In the genomic region with DNA sequence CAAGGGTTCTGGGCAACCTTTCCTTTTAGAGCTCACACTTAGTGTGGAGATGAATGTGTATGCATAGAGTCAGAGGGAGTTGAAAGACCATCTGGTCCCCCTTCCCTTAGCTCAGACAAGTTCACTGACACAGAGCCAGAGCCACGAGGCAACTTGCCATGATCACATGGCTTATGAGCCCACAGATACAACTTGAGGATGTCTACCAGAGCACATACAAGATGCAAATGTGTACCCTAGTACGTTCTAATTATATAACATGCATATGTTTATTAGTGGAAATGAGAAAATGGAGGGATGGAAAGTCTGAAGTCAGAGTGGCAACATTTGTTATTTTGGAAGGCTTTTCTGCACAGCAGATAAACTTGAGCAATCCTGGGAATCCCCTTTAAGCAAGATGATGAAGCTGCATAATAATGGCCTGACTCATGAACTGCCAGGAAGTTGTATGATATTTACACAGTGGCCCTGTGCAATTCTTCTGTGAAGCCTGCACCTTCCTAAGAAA, we compare ENCODE assay signal across 8 mouse cellular contexts.
A peak's percentile ranks its signal among the peaks of the same experiment; 100 is the strongest.
DNase-seq lines count a peak whose midpoint lies in the region; ATAC-seq and TF ChIP-seq lines count a peak whose summit lies in the region.

No protein-coding gene starts in this region.

- no peaks in the 10 kb centered on the region for H3K9me3 ChIP-seq in hindbrain, embryonic 16.5 days (ENCODE audit: control insufficient read depth, low read length)
- no peaks in the 10 kb centered on the region for H3K9me3 ChIP-seq in hindbrain, embryonic 13.5 days

- peak; percentile 27; the same call in 1 of the 2 replicates for ATAC-seq in hindbrain, embryonic 16.5 days
- ATAC-seq in hindbrain, embryonic 13.5 days (ENCODE audit: low FRiP score): no peak
- peak; percentile 72 for ATAC-seq in CD4-positive, CD25-positive, alpha-beta regulatory T cell, adult 4 months
- ATAC-seq in megakaryocyte progenitor cell, adult 5-6 weeks (replicated peaks; ENCODE audit: poor library complexity): peak; percentile 79

- no peak for TF ChIP-seq POLR2A in embryonic fibroblast, embryonic 13.5 days (IDR thresholded peaks at IDR 0.05; ENCODE audit: low read depth, low read length)

- H3K4me1 ChIP-seq in hindbrain, embryonic 16.5 days (ENCODE audit: control insufficient read depth, insufficient read depth, low read depth, low read length): peaks cover 5% of the 10 kb centered on the region
- peaks cover 9% of the 10 kb centered on the region for H3K4me1 ChIP-seq in hindbrain, embryonic 13.5 days (replicated peaks)
- H3K4me1 ChIP-seq in embryonic fibroblast, embryonic 13.5 days (ENCODE audit: control insufficient read depth, insufficient read depth, low read length): peaks cover 18% of the 10 kb centered on the region

- no peaks in the 10 kb centered on the region for H3K27me3 ChIP-seq in hindbrain, embryonic 16.5 days (replicated peaks; ENCODE audit: control insufficient read depth, insufficient read depth, low read length)
- H3K27me3 ChIP-seq in hindbrain, embryonic 13.5 days: no peaks in the 10 kb centered on the region

- H3K27ac ChIP-seq in hindbrain, embryonic 16.5 days (ENCODE audit: low read depth, low read length): no peak overlapping the region
- H3K27ac ChIP-seq in hindbrain, embryonic 13.5 days: no peak overlapping the region
- H3K27ac ChIP-seq in embryonic fibroblast, embryonic 13.5 days (ENCODE audit: insufficient read depth, low read length): peak overlapping the region; percentile 99

- TF ChIP-seq CTCF in embryonic fibroblast, embryonic 13.5 days (IDR thresholded peaks at IDR 0.05; ENCODE audit: borderline replicate concordance, insufficient read depth, low read length): no peak

- H3K9ac ChIP-seq in hindbrain, embryonic 16.5 days (ENCODE audit: low read depth, low read length): no peak overlapping the region
- no peak overlapping the region for H3K9ac ChIP-seq in hindbrain, embryonic 13.5 days

- H3K4me2 ChIP-seq in hindbrain, embryonic 16.5 days (ENCODE audit: low read length): no peak overlapping the region
- no peak overlapping the region for H3K4me2 ChIP-seq in hindbrain, embryonic 13.5 days

- H3K36me3 ChIP-seq in hindbrain, embryonic 16.5 days (ENCODE audit: control insufficient read depth, insufficient read depth, low read length): no peaks in the 10 kb centered on the region
- H3K36me3 ChIP-seq in hindbrain, embryonic 13.5 days: no peaks in the 10 kb centered on the region

- H3K4me3 ChIP-seq in hindbrain, embryonic 16.5 days (ENCODE audit: low read length): no peak overlapping the region
- no peak overlapping the region for H3K4me3 ChIP-seq in hindbrain, embryonic 13.5 days
- H3K4me3 ChIP-seq in embryonic fibroblast, embryonic 13.5 days (ENCODE audit: insufficient read depth, low read length): no peak overlapping the region

- 65% methylated on average over 2 of the region's 2 CpGs for WGBS in hindbrain, embryonic 16.5 days
- 85% methylated on average over 2 of the region's 2 CpGs for WGBS in hindbrain, embryonic 13.5 days

- no peak for DNase-seq in thymus, postnatal 25 days
- DNase-seq in thymus, postnatal 14 days: no peak
- DNase-seq in adrenal gland, postnatal 14 days: no peak
